Mouse (Mus musculus) lung, postnatal 10 days (tissue): ENCODE measurements around the gene Usp51.
"Not testable (repeated sequence)": the region's sequence is repeated elsewhere in the genome, so short reads cannot be mapped to it uniquely, and the experiment has no call there.

Source experiments
- DNase-seq: peaks from one replicate; pipeline ENCODE4 v3.0.0; 2021

Usp51 gene

GRCm38 (mm10) chrX:153006387-153006841, at the start of gene Usp51:
Gene Usp51, plus strand, starts transcription at chrX:153006469.
- peak; percentile 31 for DNase-seq

- peak; percentile 1 for DNase-seq
These were observed 36.7 kb upstream of the Usp51 start for GRCm38 (mm10) chrX:152969606-152970005.

- not testable (repeated sequence) for DNase-seq
These were observed 32.6 kb upstream of the Usp51 start for GRCm38 (mm10) chrX:152973476-152974203.

- DNase-seq: peak; percentile 13
These were observed 32.0 kb upstream of the Usp51 start for GRCm38 (mm10) chrX:152974204-152974661.

GRCm38 (mm10) chrX:152976538-152976937, 29.7 kb upstream of the Usp51 start:
- DNase-seq: no peak

- no peak for DNase-seq
These were observed 21.3 kb upstream of the Usp51 start for GRCm38 (mm10) chrX:152985009-152985408.

GRCm38 (mm10) chrX:152989852-152990251, 16.4 kb upstream of the Usp51 start:
- not testable (repeated sequence) for DNase-seq

- not testable (repeated sequence) for DNase-seq
These were observed 10.2 kb upstream of the Usp51 start for GRCm38 (mm10) chrX:152996105-152996504.

GRCm38 (mm10) chrX:153007021-153007684, 884 bp downstream of the Usp51 start:
- DNase-seq: peak; percentile 48

- DNase-seq: no peak
These were observed 1.4 kb downstream of the Usp51 start for GRCm38 (mm10) chrX:153007685-153008047.

- not testable (repeated sequence) for DNase-seq
These were observed 19.0 kb downstream of the Usp51 start for GRCm38 (mm10) chrX:153025255-153025654.

- not testable (repeated sequence) for DNase-seq
These were observed 19.4 kb downstream of the Usp51 start for GRCm38 (mm10) chrX:153025709-153026108.

- not testable (repeated sequence) for DNase-seq
These were observed 25.3 kb downstream of the Usp51 start for GRCm38 (mm10) chrX:153031547-153031946.

- peak; percentile 85 for DNase-seq
These were observed 31.1 kb downstream of the Usp51 start, which contains the start of gene Mageh1 for GRCm38 (mm10) chrX:153037087-153037971. Gene Mageh1, minus strand, starts transcription at chrX:153037575.

- DNase-seq: not testable (repeated sequence)
These were observed 31.9 kb downstream of the Usp51 start for GRCm38 (mm10) chrX:153037972-153038744.
